Mouse (Mus musculus) G1E (cell line): ENCODE results near the gene Gm7347. TPM values are rescaled to one million over a fixed set of nuclear protein-coding genes. Genes with fewer than 3 reads are reported as not detected.
"Not testable (repeated sequence)": the region's sequence is repeated elsewhere in the genome, so short reads cannot be mapped to it uniquely, and the experiment has no call there.

Source experiments
- ATAC-seq: 2 replicates; pipeline ENCODE4 v1.8.0; 2016; ENCODE audit warnings: mild to moderate bottlenecking; ENCODE audit not compliant: insufficient number of reproducible peaks, poor library complexity, low FRiP score, severe bottlenecking; ENCODE audit errors: extremely low read depth
- DNase-seq: peaks from one replicate; pipeline ENCODE4 v3.0.0; 2012; ENCODE audit warnings: low spot score
- H3K27me3 ChIP-seq: 2 replicates; pipeline ENCODE4 v1.6.1; 2012; ENCODE audit warnings: mild to moderate bottlenecking, low read length, inconsistent platforms; ENCODE audit not compliant: insufficient read depth
- H3K36me3 ChIP-seq: replicated peaks from 2 replicates; pipeline ENCODE3; 2012; ENCODE audit warnings: mild to moderate bottlenecking, inconsistent platforms
- H3K4me1 ChIP-seq: 2 replicates; pipeline ENCODE4 v1.6.1; 2012; ENCODE audit warnings: low read depth, low read length, inconsistent platforms, mixed read lengths; ENCODE audit not compliant: insufficient read depth
- H3K4me3 ChIP-seq: 2 replicates; pipeline ENCODE4 v1.5.1; 2012; ENCODE audit warnings: low read depth, mild to moderate bottlenecking, inconsistent platforms, low read length, moderate library complexity, mixed read lengths
- H3K9me3 ChIP-seq: replicated peaks from 2 replicates; pipeline ENCODE4 v1.6.1; 2012; ENCODE audit warnings: inconsistent platforms
- CTCF ChIP-seq: IDR thresholded peaks from 2 replicates; pipeline ENCODE4 v1.5.1; 2012; ENCODE audit warnings: low read depth, low read length, inconsistent platforms, mixed read lengths
- GATA1 ChIP-seq: IDR thresholded peaks from 2 replicates; pipeline ENCODE4 v1.6.1; 2012; ENCODE audit warnings: borderline replicate concordance, low read length, inconsistent platforms, mixed read lengths
- GATA2 ChIP-seq: IDR thresholded peaks from 2 replicates; pipeline ENCODE4 v1.6.1; 2012; ENCODE audit warnings: low read depth, low read length, inconsistent platforms, borderline replicate concordance
- POLR2AphosphoS5 ChIP-seq: IDR thresholded peaks from 2 replicates; pipeline ENCODE4 v1.6.1; 2012; ENCODE audit warnings: low read depth, low read length, inconsistent platforms; ENCODE audit not compliant: insufficient replicate concordance
- TAL1 ChIP-seq: conservative IDR thresholded peaks from 2 replicates; pipeline ENCODE4 v1.6.1; 2012; ENCODE audit warnings: low read depth, low read length, inconsistent platforms, mixed read lengths
- polyA plus RNA-seq: library from polyadenylated mRNA; stranded (reverse); fragments of >175 nt; gene quantifications from 2 replicates; pipeline ENCODE4 v1.2.3, GENCODE M21; 2012
- total RNA-seq, 2 experiments: library from RNA; stranded (forward) in 1 of 2; stranded (reverse) in 1 of 2; fragments of 200-1000 nt in 1 of 2; fragments of >200 nt in 1 of 2; fragmentation: Nextera tagmentation in 1 of 2; gene quantifications; 2 replicates each; pipeline ENCODE4 v1.2.3; 2014 to 2017

Gene Gm7347
- total RNA-seq (2014; fragmentation: Nextera tagmentation): not detected in 2 replicates
- 0.22 TPM in 1 of 2 replicates, not detected in the other for total RNA-seq (2017)
- polyA plus RNA-seq: not detected in 2 replicates

DNA sequence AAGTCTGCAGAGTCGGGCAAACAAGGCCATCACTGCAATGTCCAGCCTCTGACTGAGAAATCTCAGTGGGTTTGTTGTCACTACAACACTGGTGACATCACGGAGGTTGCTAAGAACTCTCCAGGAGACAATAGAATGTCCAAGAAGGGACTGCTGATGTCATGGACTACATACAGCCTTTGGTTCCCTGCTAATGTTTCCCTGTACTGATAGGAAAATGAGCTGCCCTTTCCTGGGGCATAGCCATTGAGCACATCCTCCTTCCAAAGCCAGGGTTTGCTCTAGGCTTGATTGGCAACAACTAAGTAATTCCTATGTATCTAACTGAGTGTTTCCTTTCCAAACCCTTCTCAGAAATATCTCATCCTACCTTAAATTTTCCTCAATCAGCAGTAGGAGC, at the start of gene Gm7347:
Gene Gm7347, minus strand, starts transcription at position 101 of the 400 bp plus-strand sequence.
- DNase-seq, H3K4me1 ChIP-seq, H3K9me3 ChIP-seq, H3K36me3 ChIP-seq, H3K4me3 ChIP-seq, H3K27me3 ChIP-seq, ATAC-seq: not testable (repeated sequence)

DNA sequence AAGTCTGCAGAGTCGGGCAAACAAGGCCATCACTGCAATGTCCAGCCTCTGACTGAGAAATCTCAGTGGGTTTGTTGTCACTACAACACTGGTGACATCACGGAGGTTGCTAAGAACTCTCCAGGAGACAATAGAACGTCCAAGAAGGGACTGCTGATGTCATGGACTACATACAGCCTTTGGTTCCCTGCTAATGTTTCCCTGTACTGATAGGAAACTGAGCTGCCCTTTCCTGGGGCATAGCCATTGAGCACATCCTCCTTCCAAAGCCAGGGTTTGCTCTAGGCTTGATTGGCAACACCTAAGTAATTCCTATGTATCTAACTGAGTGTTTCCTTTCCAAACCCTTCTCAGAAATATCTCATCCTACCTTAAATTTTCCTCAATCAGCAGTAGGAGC, 46.9 kb upstream of the Gm7347 start, which contains the start of gene 5031410I06Rik:
Gene 5031410I06Rik, minus strand, starts transcription at position 101 of the 400 bp plus-strand sequence.
- H3K27me3 ChIP-seq, H3K36me3 ChIP-seq, DNase-seq, H3K9me3 ChIP-seq, ATAC-seq, H3K4me3 ChIP-seq, H3K4me1 ChIP-seq: not testable (repeated sequence)

DNA sequence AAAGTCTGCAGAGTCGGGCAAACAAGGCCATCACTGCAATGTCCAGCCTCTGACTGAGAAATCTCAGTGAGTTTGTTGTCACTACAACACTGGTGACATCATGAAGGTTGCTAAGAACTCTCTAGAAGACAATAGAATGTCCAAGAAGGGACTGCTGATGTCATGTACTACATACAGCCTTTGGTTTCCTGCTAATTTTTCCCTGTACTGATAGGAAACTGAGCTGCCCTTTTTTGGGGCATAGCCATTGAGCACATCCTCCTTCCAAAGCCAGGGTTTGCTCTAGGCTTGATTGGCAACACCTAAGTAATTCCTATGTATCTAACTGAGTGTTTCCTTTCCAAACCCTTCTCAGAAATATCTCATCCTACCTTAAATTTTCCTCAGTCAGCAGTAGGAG, 30.8 kb upstream of the Gm7347 start, which contains the start of gene Gm10471:
Gene Gm10471, minus strand, starts transcription at position 101 of the 400 bp plus-strand sequence.
- not testable (repeated sequence) for H3K27me3 ChIP-seq, H3K4me3 ChIP-seq, DNase-seq, H3K9me3 ChIP-seq, ATAC-seq, H3K36me3 ChIP-seq, H3K4me1 ChIP-seq

DNA sequence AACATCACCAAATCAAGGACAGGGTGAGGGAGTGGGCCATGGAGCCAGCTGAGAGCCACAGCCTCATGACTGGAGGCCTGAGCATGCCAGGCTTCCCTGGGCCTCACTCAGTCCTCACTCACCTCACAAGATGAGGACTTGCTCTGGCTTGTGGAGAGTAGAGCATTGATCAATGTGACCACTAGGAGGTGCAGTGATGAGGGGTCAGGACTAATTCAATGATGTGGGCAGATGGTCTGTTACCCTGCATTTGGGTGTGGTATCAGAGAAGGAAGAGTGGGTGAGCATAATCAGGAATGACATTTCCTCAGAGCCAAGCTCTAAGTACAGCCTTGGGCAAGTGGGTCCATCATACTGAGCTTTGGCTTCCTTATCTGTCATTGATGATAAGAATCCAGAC, 20.6 kb upstream of the Gm7347 start:
- not testable (repeated sequence) for ATAC-seq, H3K4me1 ChIP-seq, H3K27me3 ChIP-seq, H3K4me3 ChIP-seq, DNase-seq, H3K9me3 ChIP-seq, H3K36me3 ChIP-seq

DNA sequence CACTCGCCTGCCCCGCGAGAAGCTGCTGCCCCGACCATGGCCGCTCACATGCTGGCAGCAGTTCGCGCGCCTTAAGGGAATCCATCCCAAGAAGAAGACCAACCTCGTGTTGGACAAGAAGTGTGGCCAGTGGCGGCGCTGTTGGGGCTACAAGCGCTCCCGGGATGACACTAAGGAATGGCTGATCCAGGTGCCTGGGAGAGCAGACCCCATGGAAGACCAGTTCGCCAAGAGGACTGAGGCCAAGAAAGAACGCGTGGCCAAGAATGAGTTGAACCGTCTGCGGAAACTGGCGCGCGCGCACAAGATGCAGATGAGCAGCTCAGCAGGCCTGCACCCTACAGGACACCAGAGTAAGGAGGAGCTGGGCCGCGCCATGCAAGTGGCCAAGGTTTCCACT, 12.3 kb upstream of the Gm7347 start:
- ATAC-seq (no peak), DNase-seq (no peak)
- Histone ChIP-seq H3K27me3 (peaks cover 3% of the 10 kb centered on the region; the same call in 1 of the 2 replicates), H3K4me1 (no peaks in the 10 kb centered on the region), H3K36me3 (no peaks in the 10 kb centered on the region), H3K4me3 (no peak overlapping the region), H3K9me3 (peaks cover 9% of the 10 kb centered on the region)
- TF ChIP-seq TAL1 (no peak), GATA1 (no peak), GATA2 (no peak), POLR2AphosphoS5 (no peak), CTCF (no peak)

DNA sequence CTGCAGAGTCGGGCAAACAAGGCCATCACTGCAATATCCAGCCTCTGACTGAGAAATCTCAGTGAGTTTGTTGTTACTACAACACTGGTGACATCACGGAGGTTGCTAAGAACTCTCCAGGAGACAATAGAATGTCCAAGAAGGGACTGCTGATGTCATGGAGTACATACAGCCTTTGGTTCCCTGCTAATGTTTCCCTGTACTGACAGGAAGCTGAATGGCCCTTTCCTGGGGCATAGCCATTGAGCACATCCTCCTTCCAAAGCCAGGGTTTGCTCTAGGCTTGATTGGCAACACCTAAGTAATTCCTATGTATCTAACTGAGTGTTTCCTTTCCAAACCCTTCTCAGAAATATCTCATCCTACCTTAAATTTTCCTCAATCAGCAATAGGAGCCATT, 18.9 kb downstream of the Gm7347 start, which contains the start of gene Speer4a:
Gene Speer4a, minus strand, starts transcription at position 101 of the 400 bp plus-strand sequence.
- not testable (repeated sequence) for H3K9me3 ChIP-seq, DNase-seq, H3K36me3 ChIP-seq, ATAC-seq, H3K27me3 ChIP-seq, H3K4me1 ChIP-seq, H3K4me3 ChIP-seq

DNA sequence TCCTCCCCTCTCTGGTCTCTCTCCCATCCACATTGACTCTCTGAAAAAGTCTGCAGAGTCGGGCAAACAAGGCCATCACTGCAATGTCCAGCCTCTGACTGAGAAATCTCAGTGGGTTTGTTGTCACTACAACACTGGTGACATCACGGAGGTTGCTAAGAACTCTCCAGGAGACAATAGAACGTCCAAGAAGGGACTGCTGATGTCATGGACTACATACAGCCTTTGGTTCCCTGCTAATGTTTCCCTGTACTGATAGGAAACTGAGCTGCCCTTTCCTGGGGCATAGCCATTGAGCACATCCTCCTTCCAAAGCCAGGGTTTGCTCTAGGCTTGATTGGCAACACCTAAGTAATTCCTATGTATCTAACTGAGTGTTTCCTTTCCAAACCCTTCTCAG, 35.6 kb downstream of the Gm7347 start, which contains the start of gene Gm5862:
Gene Gm5862, minus strand, starts transcription at position 101 of the 400 bp plus-strand sequence.
- not testable (repeated sequence) for H3K9me3 ChIP-seq, DNase-seq, H3K4me3 ChIP-seq, H3K36me3 ChIP-seq, ATAC-seq, H3K4me1 ChIP-seq, H3K27me3 ChIP-seq

DNA sequence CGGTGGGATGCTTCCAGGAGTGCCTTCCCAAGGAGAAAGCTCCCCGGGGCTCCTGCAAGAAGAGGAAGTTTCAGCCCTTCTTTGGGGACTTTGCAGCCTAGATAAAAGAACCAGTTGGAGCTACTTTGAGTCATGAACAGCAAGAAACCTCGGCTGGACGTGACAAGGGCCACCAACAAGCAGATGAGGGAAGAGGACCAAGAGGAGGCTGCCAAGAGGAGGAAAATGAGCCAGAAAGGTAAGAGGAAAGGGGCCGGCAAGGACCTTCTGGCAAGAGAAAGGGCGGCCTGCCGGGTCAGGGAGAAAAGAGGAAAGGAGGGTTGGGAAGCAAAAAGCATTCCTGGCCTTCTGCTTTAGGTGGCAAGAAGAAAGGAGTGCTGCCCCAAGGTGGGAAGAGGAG, 50.7 kb downstream of the Gm7347 start:
- ATAC-seq, H3K36me3 ChIP-seq, DNase-seq: not testable (repeated sequence)

DNA sequence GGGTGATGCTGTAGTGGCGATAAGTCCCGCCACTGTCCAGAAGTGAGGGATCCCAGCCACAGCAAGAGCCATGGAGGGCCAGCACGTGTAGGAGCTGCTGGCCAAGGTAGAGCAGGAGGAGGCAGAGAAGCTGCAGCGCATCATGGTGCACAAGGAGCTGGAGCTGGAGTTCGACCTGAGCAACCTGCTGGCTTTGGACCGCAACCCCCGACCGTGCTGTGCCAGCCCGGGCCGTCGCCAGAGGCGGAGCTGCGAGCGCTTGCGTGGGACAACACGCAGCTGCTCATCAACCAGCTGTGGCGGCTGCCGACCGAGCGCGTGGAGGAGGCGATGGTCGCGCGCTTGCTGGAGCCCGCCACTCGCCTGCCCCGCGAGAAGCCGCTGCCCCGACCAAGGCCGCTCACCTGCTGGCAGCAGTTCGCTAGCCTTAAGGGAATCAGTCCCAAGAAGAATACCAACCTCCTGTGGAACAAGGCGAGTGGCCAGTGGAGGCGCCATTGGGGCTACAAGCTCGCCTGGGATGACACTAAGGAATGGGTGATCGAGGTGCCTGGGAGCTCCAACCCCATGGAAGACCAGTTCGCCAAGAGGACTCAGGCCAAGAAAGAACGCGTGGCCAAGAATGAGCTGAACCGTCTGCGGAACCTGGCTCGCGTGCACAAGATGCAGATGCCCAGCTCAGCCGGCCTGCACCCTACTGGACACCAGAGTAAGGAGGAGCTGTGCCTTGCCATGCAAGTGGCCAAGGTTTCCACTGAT, 51.3 kb downstream of the Gm7347 start:
- not testable (repeated sequence) for H3K27me3 ChIP-seq, ATAC-seq, H3K4me1 ChIP-seq, H3K9me3 ChIP-seq, H3K36me3 ChIP-seq
- peak overlapping the region; percentile 0; the same call in 1 of the 2 replicates for H3K4me3 ChIP-seq
- DNase-seq: peak; percentile 8

More for the DNA sequence above, 50.7 kb downstream of the Gm7347 start:
- H3K27me3 ChIP-seq, H3K4me1 ChIP-seq, H3K4me3 ChIP-seq, H3K9me3 ChIP-seq: not testable (repeated sequence)

DNA sequence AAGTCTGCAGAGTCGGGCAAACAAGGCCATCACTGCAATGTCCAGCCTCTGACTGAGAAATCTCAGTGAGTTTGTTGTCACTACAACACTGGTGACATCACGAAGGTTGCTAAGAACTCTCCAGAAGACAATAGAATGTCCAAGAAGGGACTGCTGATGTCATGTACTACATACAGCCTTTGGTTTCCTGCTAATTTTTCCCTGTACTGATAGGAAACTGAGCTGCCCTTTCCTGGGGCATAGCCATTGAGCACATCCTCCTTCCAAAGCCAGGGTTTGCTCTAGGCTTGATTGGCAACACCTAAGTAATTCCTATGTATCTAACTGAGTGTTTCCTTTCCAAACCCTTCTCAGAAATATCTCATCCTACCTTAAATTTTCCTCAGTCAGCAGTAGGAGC, 53.7 kb downstream of the Gm7347 start, which contains the start of gene Gm1979:
Gene Gm1979, minus strand, starts transcription at position 101 of the 400 bp plus-strand sequence.
- not testable (repeated sequence) for DNase-seq

More for the DNA sequence above, 53.7 kb downstream of the Gm7347 start, which contains the start of gene Gm1979:
- not testable (repeated sequence) for ATAC-seq, H3K4me1 ChIP-seq, H3K4me3 ChIP-seq, H3K36me3 ChIP-seq, H3K9me3 ChIP-seq, H3K27me3 ChIP-seq
